Mouse (Mus musculus) bone marrow, adult 2 months (tissue): Measurements from ENCODE around the gene Cela1. TPM values are rescaled to one million over a fixed set of nuclear protein-coding genes. Genes with fewer than 3 reads are reported as not detected.

ENCODE experiments used
- H3K27ac ChIP-seq: fragments of 200-500 bp; 2 replicates; pipeline ENCODE4 v1.5.1; 2012; ENCODE audit warnings: low read depth, mild to moderate bottlenecking, control low read depth, inconsistent platforms, low read length; ENCODE audit not compliant: control insufficient read depth, poor library complexity, insufficient read depth
- H3K4me1 ChIP-seq: fragments of 200-500 bp; 2 replicates; pipeline ENCODE4 v1.6.1; 2011; ENCODE audit warnings: low read length; ENCODE audit not compliant: control insufficient read depth, insufficient read depth
- H3K4me3 ChIP-seq: fragments of 200-500 bp; replicated peaks from 2 replicates; pipeline ENCODE3; 2011; ENCODE audit warnings: mild to moderate bottlenecking, low read depth, low read length, control low read depth; ENCODE audit not compliant: control insufficient read depth
- CTCF ChIP-seq: fragments of 200-500 bp; IDR thresholded peaks from 2 replicates; pipeline ENCODE4 v1.5.1; 2011; ENCODE audit warnings: low read length, control low read depth; ENCODE audit not compliant: control insufficient read depth, insufficient read depth
- POLR2A ChIP-seq: fragments of 200-500 bp; IDR thresholded peaks from 2 replicates; pipeline ENCODE4 v1.6.1; 2011; ENCODE audit warnings: low read depth, mild to moderate bottlenecking, control low read depth, low read length, borderline replicate concordance; ENCODE audit not compliant: control insufficient read depth
- WGBS: fragments of 180-500 bp; shearing (Covaris S2); methylation state at CpG from one replicate; pipeline ENCODE4 v1.1.7; 2018; 5-methylcytosine and 5-hydroxymethylcytosine counted together
- polyA plus RNA-seq: library from polyadenylated mRNA; stranded (reverse); fragments of >200 nt; gene quantifications from 2 replicates; pipeline ENCODE4 v1.2.4, GENCODE M21; 2011; ENCODE audit warnings: low replicate concordance; ENCODE audit not compliant: missing spikeins, insufficient read depth, insufficient read length

The Cela1 gene
- polyA plus RNA-seq, 1 experiment, result 57.2 TPM

DNA sequence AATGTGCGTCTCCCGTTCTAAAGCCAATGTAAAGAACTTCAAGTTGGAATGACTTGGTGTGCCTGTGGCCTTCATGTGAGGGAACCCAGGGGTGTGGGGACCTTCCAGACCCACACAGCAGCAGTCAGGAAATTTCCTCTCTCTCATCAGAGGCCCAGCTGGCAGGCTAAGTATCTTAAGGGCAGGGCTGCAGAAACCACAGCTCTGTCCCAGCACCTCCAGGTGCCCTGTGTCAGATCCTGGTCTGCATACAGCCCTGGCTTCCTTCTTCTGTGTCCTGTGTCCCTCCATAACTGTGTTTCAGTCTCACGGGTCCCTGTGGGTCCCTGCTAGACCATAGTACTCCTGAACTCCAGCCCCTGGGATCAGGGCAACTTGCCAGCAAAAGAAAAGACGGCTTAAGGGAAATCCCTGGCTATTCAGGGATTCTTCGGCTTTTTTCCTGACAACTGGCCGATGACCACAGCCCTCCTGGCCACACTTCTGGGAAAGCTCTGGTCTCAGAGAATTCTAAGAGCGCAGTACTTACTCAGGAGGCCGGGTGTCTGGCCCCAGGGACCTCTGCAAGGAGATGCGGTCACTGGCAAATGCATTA is 27.8 kb upstream of the Cela1 start:
- H3K4me3 ChIP-seq, result no peak overlapping the region
- TF ChIP-seq POLR2A (no peak), CTCF (no peak)
- no peaks in the 10 kb centered on the region; the same call in 1 of the 2 replicates for H3K4me1 ChIP-seq
- WGBS, result 86% methylated on average over 9 of the region's 9 CpGs
- H3K27ac ChIP-seq, result no peak overlapping the region

DNA sequence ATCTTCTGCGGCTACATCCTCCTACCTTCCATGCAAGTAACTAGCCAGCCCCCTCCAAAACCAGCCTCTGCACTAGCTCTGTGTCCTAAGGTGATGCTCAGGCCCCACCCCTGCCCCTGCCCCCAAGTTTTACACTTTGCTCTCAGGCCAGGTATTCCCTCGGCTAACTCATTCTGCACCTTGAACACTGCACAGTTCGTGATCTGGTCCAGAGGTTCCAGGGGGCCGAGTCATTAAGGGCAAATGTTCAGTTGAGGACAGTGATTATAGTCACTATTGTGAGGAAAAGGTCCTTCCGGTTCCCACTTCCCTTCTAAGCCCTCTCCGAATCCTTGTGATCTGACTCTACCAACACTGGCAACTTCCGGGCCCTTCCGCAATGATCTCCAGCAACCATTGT is 26.7 kb upstream of the Cela1 start:
- 86% methylated on average over 8 of the region's 8 CpGs for WGBS
- no peak overlapping the region for H3K4me3 ChIP-seq
- H3K27ac ChIP-seq, result no peak overlapping the region
- no peaks in the 10 kb centered on the region; the same call in 1 of the 2 replicates for H3K4me1 ChIP-seq
- no peak for TF ChIP-seq POLR2A
- no peak for TF ChIP-seq CTCF

GRCm38 (mm10) chr15:100710838-100711237 is 23.1 kb upstream of the Cela1 start:
- WGBS, result 82% methylated on average over 6 of the region's 6 CpGs
- no peak overlapping the region for H3K27ac ChIP-seq
- no peak overlapping the region for H3K4me3 ChIP-seq
- no peak for TF ChIP-seq CTCF
- no peak for TF ChIP-seq POLR2A
- H3K4me1 ChIP-seq, result peaks cover 9% of the 10 kb centered on the region

- TF ChIP-seq CTCF, result no peak
- TF ChIP-seq POLR2A, result no peak
- Histone ChIP-seq H3K4me1 (peaks cover 9% of the 10 kb centered on the region), H3K27ac (no peak overlapping the region), H3K4me3 (no peak overlapping the region)
- WGBS, result 62% methylated on average over 8 of the region's 8 CpGs
These were observed 20.8 kb upstream of the Cela1 start for GRCm38 (mm10) chr15:100708433-100709078.

DNA sequence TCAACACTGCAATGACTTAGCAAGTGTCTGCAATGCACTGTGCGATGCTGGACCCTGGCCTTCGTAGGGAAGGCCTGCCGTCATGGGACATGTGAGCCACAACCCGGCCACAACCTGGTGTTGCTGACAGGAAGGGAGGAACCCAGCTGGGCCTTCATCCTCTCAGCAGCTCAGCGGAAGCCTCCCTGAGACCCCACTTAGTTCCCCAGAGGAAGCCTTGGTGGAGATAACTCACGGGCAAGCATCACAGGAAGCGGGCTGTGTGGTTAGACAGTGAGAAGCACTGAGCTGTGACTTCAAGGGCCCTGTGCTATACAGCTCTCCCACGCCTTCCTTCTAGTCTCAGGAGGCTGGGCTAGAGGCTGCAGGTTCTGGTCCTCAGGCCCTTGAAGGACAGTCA is 18.5 kb upstream of the Cela1 start:
- Histone ChIP-seq H3K4me1 (peaks cover 9% of the 10 kb centered on the region), H3K4me3 (no peak overlapping the region), H3K27ac (peak overlapping the region; percentile 44)
- no peak for TF ChIP-seq CTCF
- WGBS, result 16% methylated on average over 8 of the region's 8 CpGs

GRCm38 (mm10) chr15:100705376-100705775 is 17.7 kb upstream of the Cela1 start:
- TF ChIP-seq CTCF (no peak), POLR2A (no peak)
- Histone ChIP-seq H3K27ac (peak overlapping the region; percentile 44; the same call in 1 of the 2 replicates), H3K4me3 (no peak overlapping the region), H3K4me1 (peaks cover 9% of the 10 kb centered on the region)
- WGBS, result 86% methylated on average over 1 of the region's 1 CpGs

- TF ChIP-seq CTCF (no peak), POLR2A (no peak)
- H3K4me1 ChIP-seq, result peaks cover 9% of the 10 kb centered on the region
- WGBS, result 87% methylated on average over 17 of the region's 17 CpGs
These were observed 16.2 kb upstream of the Cela1 start for GRCm38 (mm10) chr15:100703913-100704312.

GRCm38 (mm10) chr15:100701856-100702255 is 14.1 kb upstream of the Cela1 start:
- Histone ChIP-seq H3K27ac (no peak overlapping the region), H3K4me3 (no peak overlapping the region), H3K4me1 (peaks cover 4% of the 10 kb centered on the region; the same call in 1 of the 2 replicates)
- TF ChIP-seq POLR2A (no peak), CTCF (no peak)
- 65% methylated on average over 6 of the region's 6 CpGs for WGBS

More at GRCm38 (mm10) chr15:100703913-100704312, 16.2 kb upstream of the Cela1 start:
- H3K4me3 ChIP-seq, result no peak overlapping the region
- H3K27ac ChIP-seq, result no peak overlapping the region

- H3K27ac ChIP-seq, result no peak overlapping the region
- peaks cover 1% of the 10 kb centered on the region; the same call in 1 of the 2 replicates for H3K4me1 ChIP-seq
- WGBS, result 73% methylated on average over 10 of the region's 10 CpGs
- TF ChIP-seq POLR2A (no peak), CTCF (no peak)
- no peak overlapping the region for H3K4me3 ChIP-seq
These were observed 13.4 kb upstream of the Cela1 start for GRCm38 (mm10) chr15:100701108-100701507.

DNA sequence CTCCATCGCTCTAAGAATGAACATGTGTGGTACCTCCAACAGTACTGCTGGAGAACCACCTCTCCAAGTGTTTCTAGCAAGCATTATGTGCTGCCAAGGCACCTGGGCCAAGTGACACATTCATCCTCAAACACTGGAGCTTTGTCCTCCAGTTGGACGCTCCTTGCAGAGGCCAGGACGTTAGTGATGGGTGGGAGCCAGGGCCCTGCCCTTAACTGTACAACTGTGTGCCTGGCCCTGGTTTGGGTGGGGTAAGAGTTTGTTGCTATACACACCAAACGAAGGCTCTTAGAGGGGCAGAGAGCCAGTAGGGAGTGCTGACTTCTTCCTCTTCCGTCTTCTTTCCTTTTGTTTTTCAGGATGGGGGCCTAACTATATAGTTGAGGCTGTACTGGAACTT is 12.7 kb upstream of the Cela1 start:
- WGBS, result 67% methylated on average over 5 of the region's 5 CpGs
- Histone ChIP-seq H3K4me3 (no peak overlapping the region), H3K27ac (no peak overlapping the region), H3K4me1 (no peaks in the 10 kb centered on the region)
- TF ChIP-seq POLR2A (no peak), CTCF (no peak)
